Mouse (Mus musculus): ENCODE measurements around the gene Pccb. TPM values are rescaled to one million over a fixed set of nuclear protein-coding genes. Genes with fewer than 3 reads are reported as not detected.

Gene Pccb
- polyA plus RNA-seq, 1 experiment from 2014 or later, result 19.2 TPM

- Histone ChIP-seq H3K9ac (no peak overlapping the region), H3K4me3 (no peak overlapping the region), H3K27me3 (no peaks in the 10 kb centered on the region), H3K4me2 (replicated peaks) (no peak overlapping the region), H3K4me1 (no peaks in the 10 kb centered on the region), H3K9me3 (replicated peaks) (0 out of 2 replicates have a peak, but pooled peaks cover 4% of the 10 kb centered on the region), H3K36me3 (peaks cover 10% of the 10 kb centered on the region; the same call in 1 of the 2 replicates), H3K27ac (no peak overlapping the region)
- ATAC-seq (ENCODE audit: low FRiP score), result no peak
- WGBS, result 93% methylated on average over 8 of the region's 8 CpGs
Observed at GRCm38 (mm10) chr9:101002841-101003240, 31.9 kb downstream of the Pccb start.

GRCm38 (mm10) chr9:101002053-101002452 lies 32.6 kb downstream of the Pccb start:
- no peak for ATAC-seq (ENCODE audit: low FRiP score)
- no peaks in the 10 kb centered on the region for H3K4me1 ChIP-seq

GRCm38 (mm10) chr9:100997138-100997537 lies 37.6 kb downstream of the Pccb start:
- no peak overlapping the region for H3K27ac ChIP-seq
- ATAC-seq (ENCODE audit: low FRiP score), result no peak
- no peaks in the 10 kb centered on the region for H3K27me3 ChIP-seq
- H3K36me3 ChIP-seq, result peaks cover 30% of the 10 kb centered on the region
- no peak overlapping the region for H3K9ac ChIP-seq
- no peaks in the 10 kb centered on the region for H3K9me3 ChIP-seq (replicated peaks)
- H3K4me2 ChIP-seq (replicated peaks), result no peak overlapping the region
- H3K4me3 ChIP-seq, result no peak overlapping the region
- WGBS, result 95% methylated on average over 2 of the region's 2 CpGs
- no peaks in the 10 kb centered on the region for H3K4me1 ChIP-seq

More at GRCm38 (mm10) chr9:101002053-101002452, 32.6 kb downstream of the Pccb start:
- Histone ChIP-seq H3K36me3 (peaks cover 10% of the 10 kb centered on the region; the same call in 1 of the 2 replicates), H3K4me3 (no peak overlapping the region), H3K4me2 (replicated peaks) (no peak overlapping the region), H3K9ac (no peak overlapping the region), H3K9me3 (replicated peaks) (0 out of 2 replicates have a peak, but pooled peaks cover 4% of the 10 kb centered on the region), H3K27ac (no peak overlapping the region), H3K27me3 (no peaks in the 10 kb centered on the region)
- 90% methylated on average over 4 of the region's 4 CpGs for WGBS

GRCm38 (mm10) chr9:100993937-100994336 lies 40.8 kb downstream of the Pccb start:
- Histone ChIP-seq H3K9me3 (replicated peaks) (no peaks in the 10 kb centered on the region), H3K4me1 (no peaks in the 10 kb centered on the region), H3K36me3 (peaks cover 42% of the 10 kb centered on the region), H3K27ac (no peak overlapping the region), H3K9ac (no peak overlapping the region), H3K4me3 (no peak overlapping the region), H3K4me2 (replicated peaks) (no peak overlapping the region), H3K27me3 (no peaks in the 10 kb centered on the region)
- WGBS, result 87% methylated on average over 4 of the region's 4 CpGs
- ATAC-seq (ENCODE audit: low FRiP score), result no peak

GRCm38 (mm10) chr9:100992191-100992590 lies 42.5 kb downstream of the Pccb start:
- Histone ChIP-seq H3K4me2 (replicated peaks) (no peak overlapping the region), H3K36me3 (peaks cover 39% of the 10 kb centered on the region), H3K27ac (no peak overlapping the region), H3K4me3 (no peak overlapping the region), H3K9ac (no peak overlapping the region), H3K27me3 (no peaks in the 10 kb centered on the region), H3K4me1 (no peaks in the 10 kb centered on the region), H3K9me3 (replicated peaks) (no peaks in the 10 kb centered on the region)
- ATAC-seq (ENCODE audit: low FRiP score), result no peak
- WGBS, result 82% methylated on average over 2 of the region's 2 CpGs

- peaks cover 39% of the 10 kb centered on the region for H3K36me3 ChIP-seq
Observed at GRCm38 (mm10) chr9:100991321-100991720, 43.4 kb downstream of the Pccb start.

GRCm38 (mm10) chr9:100990609-100991008 lies 44.1 kb downstream of the Pccb start:
- Histone ChIP-seq H3K9me3 (replicated peaks) (no peaks in the 10 kb centered on the region), H3K36me3 (peaks cover 40% of the 10 kb centered on the region), H3K4me3 (no peak overlapping the region), H3K27me3 (no peaks in the 10 kb centered on the region), H3K4me1 (no peaks in the 10 kb centered on the region), H3K27ac (no peak overlapping the region), H3K4me2 (replicated peaks) (no peak overlapping the region), H3K9ac (no peak overlapping the region)
- 92% methylated on average over 5 of the region's 5 CpGs for WGBS
- ATAC-seq (ENCODE audit: low FRiP score), result no peak

More at GRCm38 (mm10) chr9:100991321-100991720, 43.4 kb downstream of the Pccb start:
- WGBS, result 97% methylated on average over 2 of the region's 2 CpGs
- ATAC-seq (ENCODE audit: low FRiP score), result no peak
- Histone ChIP-seq H3K27ac (no peak overlapping the region), H3K9me3 (replicated peaks) (no peaks in the 10 kb centered on the region), H3K4me2 (replicated peaks) (no peak overlapping the region), H3K27me3 (no peaks in the 10 kb centered on the region), H3K9ac (no peak overlapping the region), H3K4me3 (no peak overlapping the region), H3K4me1 (no peaks in the 10 kb centered on the region)

- H3K36me3 ChIP-seq, result peaks cover 43% of the 10 kb centered on the region
Observed at GRCm38 (mm10) chr9:100987850-100988249, 46.8 kb downstream of the Pccb start.

GRCm38 (mm10) chr9:100987006-100987405 lies 47.7 kb downstream of the Pccb start:
- ATAC-seq (ENCODE audit: low FRiP score), result no peak
- 95% methylated on average over 5 of the region's 5 CpGs for WGBS
- H3K4me1 ChIP-seq, result no peaks in the 10 kb centered on the region
- no peak overlapping the region for H3K9ac ChIP-seq
- H3K9me3 ChIP-seq (replicated peaks), result no peaks in the 10 kb centered on the region
- H3K27me3 ChIP-seq, result no peaks in the 10 kb centered on the region
- H3K36me3 ChIP-seq, result peaks cover 40% of the 10 kb centered on the region
- H3K27ac ChIP-seq, result no peak overlapping the region
- H3K4me2 ChIP-seq (replicated peaks), result no peak overlapping the region
- no peak overlapping the region for H3K4me3 ChIP-seq

More at GRCm38 (mm10) chr9:100987850-100988249, 46.8 kb downstream of the Pccb start:
- no peaks in the 10 kb centered on the region for H3K4me1 ChIP-seq
- WGBS, result 93% methylated on average over 3 of the region's 3 CpGs
- no peaks in the 10 kb centered on the region for H3K9me3 ChIP-seq (replicated peaks)
- ATAC-seq (ENCODE audit: low FRiP score), result no peak
- H3K4me2 ChIP-seq (replicated peaks), result no peak overlapping the region
- no peak overlapping the region for H3K27ac ChIP-seq
- no peaks in the 10 kb centered on the region for H3K27me3 ChIP-seq
- no peak overlapping the region for H3K9ac ChIP-seq
- H3K4me3 ChIP-seq, result no peak overlapping the region

- H3K4me3 ChIP-seq, result no peak overlapping the region
- H3K36me3 ChIP-seq, result peaks cover 33% of the 10 kb centered on the region
- WGBS, result 95% methylated on average over 25 of the region's 25 CpGs
- H3K9ac ChIP-seq, result no peak overlapping the region
- no peaks in the 10 kb centered on the region for H3K9me3 ChIP-seq (replicated peaks)
- no peak overlapping the region for H3K27ac ChIP-seq
- no peaks in the 10 kb centered on the region for H3K4me1 ChIP-seq
- ATAC-seq (ENCODE audit: low FRiP score), result no peak
- H3K27me3 ChIP-seq, result no peaks in the 10 kb centered on the region
- no peak overlapping the region for H3K4me2 ChIP-seq (replicated peaks)
Observed at GRCm38 (mm10) chr9:100984381-100985310, 50.1 kb downstream of the Pccb start.

- WGBS, result 92% methylated on average over 7 of the region's 7 CpGs
- no peak for ATAC-seq (ENCODE audit: low FRiP score)
Observed at GRCm38 (mm10) chr9:100982786-100983185, 51.9 kb downstream of the Pccb start.

GRCm38 (mm10) chr9:100979260-100979659 lies 55.4 kb downstream of the Pccb start:
- no peak overlapping the region for H3K27ac ChIP-seq
- no peak overlapping the region for H3K4me3 ChIP-seq
- ATAC-seq (ENCODE audit: low FRiP score), result no peak
- H3K36me3 ChIP-seq, result peaks cover 7% of the 10 kb centered on the region
- H3K4me2 ChIP-seq (replicated peaks), result no peak overlapping the region
- H3K4me1 ChIP-seq, result no peaks in the 10 kb centered on the region
- H3K27me3 ChIP-seq, result no peaks in the 10 kb centered on the region
- no peaks in the 10 kb centered on the region for H3K9me3 ChIP-seq (replicated peaks)
- 70% methylated on average over 5 of the region's 5 CpGs for WGBS
- H3K9ac ChIP-seq, result no peak overlapping the region

More at GRCm38 (mm10) chr9:100982786-100983185, 51.9 kb downstream of the Pccb start:
- Histone ChIP-seq H3K4me3 (no peak overlapping the region), H3K27ac (no peak overlapping the region), H3K36me3 (peaks cover 25% of the 10 kb centered on the region), H3K4me2 (replicated peaks) (no peak overlapping the region), H3K4me1 (no peaks in the 10 kb centered on the region), H3K9ac (no peak overlapping the region), H3K27me3 (no peaks in the 10 kb centered on the region), H3K9me3 (replicated peaks) (no peaks in the 10 kb centered on the region)
